Mouse (Mus musculus): ENCODE measurements around the gene Cd83.

Gene Cd83

DNA sequence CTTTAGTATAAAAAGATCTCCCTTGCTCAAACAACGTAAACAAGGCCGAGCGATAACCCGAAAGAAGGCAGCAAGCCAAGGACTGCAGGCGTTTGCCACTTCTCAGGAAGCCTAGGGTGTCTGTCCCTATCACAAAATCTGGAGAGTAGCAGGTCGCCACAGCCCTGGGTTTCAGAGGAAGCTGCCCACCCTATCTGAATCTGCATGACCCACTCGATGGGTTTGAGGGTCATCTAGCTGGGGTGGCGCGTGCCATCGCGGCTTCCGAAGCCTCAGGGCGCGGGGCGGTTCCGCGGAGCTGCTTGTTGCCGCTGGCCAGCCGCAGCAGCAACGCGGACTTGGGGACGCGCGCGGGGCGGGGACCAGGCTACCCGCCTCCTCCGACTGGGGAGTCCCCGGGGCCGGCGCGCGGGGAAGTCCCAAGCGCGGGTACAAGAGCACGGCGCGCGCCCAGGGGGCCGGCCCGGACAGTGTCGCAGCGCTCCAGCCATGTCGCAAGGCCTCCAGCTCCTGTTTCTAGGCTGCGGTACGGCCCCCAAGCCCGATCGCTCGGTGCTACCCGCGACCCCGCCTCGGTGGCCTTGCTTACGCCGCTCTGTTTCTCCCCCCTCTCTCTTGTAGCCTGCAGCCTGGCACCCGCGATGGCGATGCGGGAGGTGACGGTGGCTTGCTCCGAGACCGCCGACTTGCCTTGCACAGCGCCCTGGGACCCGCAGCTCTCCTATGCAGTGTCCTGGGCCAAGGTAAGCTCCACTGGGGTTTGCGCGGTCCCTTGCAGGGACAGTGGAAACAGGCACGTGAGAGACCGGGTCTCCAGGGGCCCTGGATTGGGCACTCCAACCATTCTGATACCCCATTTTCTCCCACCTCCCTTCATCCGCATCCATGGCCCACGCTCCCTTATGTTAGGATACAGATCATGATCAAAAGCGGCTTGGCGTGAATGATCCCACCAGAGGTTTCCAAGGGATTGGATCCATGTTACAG is at the start of gene Cd83:
Cd83 (plus strand) TSS at position 51 of the 987 bp plus-strand sequence.
- peak; percentile 78 to 84 for DNase-seq

DNA sequence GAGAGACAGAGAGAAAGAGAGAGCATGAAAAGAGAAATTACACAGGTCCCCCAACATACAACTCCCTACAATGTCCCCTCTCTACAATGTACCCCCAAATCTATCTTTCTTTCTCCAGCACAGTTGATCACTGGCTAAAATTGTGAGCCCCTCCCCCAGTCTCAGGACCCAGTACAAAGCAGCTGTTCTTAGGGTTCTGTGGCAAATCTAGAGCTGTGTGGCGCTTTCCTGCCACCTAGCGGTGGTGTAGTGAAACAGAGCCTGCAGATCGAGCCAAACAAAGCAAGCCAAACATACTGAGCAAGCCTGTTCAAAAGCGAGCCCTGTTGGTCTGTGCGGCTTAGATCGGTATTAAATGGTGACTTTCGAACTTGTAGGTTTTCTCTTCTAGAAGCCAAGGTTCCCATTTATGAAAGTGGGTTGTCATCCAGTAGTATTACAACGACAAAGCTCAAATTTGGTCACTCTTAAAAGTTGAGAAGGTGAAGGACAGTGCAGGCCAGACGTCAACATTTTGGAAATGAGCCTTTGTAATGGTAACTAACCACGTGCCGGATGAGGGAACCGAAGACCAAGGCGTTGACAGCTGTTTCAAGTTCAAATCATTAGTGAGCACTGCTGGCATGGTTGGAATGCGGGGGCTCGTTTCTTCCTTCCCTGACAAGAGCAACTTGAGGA is 44.8 kb upstream of the Cd83 start:
- peak; percentile 42 to 67 for DNase-seq

DNA sequence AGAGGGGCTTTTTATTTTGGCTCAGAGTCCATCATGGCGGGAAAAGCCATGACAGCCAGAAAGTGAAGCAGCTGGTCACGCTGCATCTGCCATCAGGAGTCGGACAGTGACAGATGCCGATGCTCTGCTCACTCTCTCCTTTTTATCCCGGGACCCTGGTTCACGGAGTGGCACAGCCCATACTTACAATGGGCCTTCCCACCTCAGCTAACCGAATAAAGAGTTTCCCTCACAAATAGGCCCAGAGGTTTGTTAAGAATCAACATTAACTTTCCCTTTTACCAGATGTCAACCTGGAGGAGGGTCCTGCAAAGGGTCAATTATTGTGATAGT is 44.3 kb upstream of the Cd83 start:
- no peak for DNase-seq

DNA sequence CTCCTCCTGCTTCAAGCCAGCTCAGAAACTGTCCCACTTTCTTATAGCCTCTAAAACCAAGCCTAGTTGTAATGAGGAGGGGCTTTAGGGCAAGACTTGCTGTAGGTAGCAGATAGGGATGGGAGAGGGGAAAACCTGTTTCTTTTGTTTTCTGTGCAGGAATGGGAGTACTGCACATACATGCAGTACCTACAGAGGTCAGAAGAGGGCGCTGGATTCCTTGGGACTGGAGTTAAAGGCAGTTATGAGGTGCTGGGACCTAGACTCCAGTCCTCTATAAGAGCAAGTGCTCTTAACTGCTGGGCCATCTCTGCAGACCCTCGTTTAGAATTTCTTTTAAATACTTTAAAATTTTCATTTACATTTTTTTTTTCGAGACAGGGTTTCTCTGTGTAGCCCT is 41.9 kb upstream of the Cd83 start:
- DNase-seq = no peak

DNA sequence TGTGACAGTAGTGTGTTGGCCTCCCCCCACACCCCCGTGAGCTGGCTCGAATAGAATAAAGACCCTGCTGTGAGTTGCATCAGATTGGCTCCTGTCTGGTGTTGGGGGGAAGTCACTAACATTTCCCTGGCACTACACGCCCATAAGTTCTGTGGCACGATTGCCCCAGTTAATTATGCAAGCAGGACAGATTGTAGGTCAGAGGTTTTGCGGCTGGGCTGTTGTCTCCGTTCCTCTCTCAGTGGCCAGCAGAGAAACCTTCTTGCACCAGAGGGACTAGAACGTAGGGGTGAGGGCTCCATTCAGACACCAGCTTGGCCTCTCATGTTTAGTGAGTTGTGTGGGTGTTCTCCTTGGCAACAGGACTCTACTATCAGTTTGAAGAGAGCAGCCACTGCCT is 40.3 kb upstream of the Cd83 start:
- DNase-seq = no peak

DNA sequence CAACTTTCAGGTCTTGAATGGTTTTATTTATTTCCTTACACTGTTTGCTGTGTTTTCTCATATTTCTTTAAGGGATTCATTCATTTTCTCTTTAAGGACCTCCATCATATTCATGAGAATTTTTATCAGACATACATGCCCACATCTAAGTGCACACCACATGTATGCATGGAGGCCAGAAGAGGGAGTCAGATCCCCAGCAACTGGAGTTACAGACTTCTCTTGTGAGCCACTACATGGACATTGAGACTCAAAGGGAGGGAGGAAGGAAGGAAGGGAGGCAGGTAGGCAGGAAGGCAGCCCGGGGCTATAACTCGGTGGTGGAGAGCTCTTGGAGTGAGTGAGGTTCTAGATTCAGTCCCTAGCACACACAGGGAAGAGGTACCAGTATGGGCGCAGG is 34.3 kb upstream of the Cd83 start:
- peak in 1 of 2 experiments; percentile 16 for DNase-seq

DNA sequence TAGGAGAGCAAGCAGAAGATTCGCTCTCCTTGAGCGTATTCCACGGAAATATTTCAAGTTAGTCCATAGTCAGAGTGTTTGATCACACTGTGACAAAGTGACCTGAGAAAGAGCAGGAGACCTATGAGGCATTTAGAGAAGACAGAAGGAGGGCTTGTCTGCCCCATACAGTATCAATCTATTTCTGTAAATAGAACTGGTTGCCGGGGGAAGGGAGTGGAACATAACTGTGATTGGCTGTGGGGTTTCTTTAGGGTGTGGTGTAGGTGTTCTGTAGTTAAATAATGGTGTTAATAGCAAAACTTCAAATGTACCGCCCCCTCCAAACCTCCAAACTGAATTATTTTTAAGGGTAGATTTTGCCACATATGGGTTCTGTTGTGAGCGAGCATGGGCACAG is 33.6 kb upstream of the Cd83 start:
- DNase-seq = no peak

DNA sequence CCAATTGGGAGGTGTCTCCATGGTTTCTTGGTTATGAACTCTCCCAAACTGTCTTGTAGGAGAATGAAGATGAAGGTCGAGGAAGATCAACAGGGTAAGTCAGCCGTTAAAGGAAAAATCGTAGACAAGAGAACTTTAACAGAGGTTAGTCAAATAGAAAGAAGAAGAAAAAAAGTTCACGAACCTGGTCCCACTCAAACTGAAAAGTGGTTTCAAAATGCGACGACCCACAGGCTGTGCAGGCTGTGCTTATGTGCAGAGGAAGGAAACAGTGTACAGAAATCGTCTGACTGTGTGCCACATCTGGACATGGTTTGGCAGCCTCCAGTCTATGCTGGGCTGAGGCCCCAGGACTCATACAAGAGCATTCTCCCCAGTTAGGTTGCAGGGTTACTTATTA is 32.2 kb upstream of the Cd83 start:
- no peak for DNase-seq

DNA sequence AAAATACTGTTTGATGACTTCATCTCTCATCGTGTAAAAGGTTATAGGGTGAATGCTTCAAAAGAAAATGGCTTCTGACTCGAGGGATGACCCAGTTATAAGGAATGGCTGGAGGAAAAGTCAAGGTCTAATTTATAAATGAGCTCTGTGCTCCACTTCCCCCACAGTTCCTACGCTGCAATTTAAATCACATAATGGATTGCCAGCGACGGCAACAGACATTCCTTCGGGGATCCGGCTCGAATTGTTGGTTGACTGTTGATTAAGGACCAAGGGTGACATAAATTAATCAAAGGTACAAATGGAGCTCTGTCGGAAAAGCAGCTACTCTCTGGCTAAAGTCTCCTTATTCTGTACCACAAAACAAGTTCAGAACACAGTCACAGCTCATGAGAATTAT is 30.9 kb upstream of the Cd83 start:
- DNase-seq = no peak

DNA sequence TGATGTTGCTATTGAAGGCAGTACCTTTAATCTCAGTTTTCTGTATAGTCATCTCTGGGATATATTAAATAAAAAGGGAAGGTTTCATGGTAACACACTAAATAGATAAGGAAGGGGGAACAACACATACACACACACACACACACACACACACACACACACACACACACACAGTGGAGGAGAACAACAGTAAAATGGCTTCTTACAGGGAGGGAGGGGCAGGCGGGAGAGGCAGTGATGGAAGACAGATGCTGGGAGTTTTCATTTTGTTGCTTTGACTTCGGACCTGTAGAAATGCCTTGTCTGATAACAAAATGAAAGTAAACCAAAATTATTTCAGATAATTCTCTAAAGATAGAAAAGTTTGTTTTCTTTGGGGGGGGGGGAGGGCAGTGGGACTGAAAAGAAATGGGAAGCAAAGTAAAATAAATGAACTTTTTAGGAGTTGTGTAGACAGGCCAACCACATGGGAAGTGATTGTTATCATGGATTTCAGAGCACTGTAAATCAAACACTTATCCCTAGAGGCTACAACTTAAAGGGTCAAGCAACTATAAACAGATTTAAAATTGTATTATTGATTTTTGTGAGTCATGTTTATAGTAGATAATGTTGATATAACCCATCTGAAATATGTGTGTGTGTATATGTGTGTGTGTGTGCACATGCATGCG is 30.0 kb upstream of the Cd83 start:
- no peak for DNase-seq

DNA sequence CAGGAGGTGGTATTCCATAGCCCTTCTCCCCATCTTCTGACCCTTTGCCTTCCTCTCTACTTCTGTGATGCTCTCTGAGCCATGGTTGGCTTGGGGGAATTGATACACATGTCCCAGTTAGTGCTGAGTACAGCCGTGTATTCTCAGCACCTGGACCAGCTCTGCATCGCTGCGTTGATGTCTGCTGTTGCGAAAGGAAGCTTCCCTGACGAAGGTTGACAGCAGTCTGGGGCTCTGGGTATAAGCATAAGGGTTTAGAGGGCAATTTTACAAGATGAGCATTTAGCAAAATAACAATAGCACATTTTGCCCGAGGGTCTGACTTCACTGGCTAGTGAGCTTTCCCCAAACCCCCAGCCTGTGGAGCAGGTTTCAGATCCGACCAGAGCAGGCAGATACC is 29.0 kb upstream of the Cd83 start:
- DNase-seq = no peak

DNA sequence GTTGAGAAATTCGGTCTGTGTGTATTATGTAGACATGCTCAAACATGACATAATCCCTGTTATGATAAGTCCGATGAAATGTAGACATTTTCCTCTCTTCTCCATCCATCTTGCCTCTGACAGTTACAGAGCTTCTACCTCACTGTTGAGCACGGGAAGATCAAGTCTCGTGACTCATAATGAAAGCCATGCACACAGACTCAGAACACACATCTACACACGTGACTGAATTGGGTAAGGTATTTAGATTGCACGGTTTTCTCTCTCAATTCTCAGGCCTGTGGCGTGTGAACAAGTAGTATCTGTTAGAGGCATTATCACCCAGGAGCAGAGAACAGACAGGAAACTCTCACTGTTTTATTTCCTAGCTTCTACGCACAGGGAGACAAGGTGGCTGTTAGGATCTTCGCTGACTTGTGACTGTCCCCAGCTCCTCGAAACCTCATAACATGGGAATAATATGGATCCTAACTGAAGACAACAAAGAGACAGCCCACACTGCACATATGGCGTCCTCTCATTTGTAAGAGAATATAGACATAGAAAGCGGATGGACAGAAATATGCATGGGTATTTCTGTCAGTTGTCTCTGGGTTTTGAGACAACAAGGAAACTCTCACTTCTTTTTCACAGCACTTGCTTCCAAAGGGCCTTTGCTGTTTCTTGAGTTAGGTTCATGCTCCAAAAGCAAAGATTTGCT is 23.3 kb upstream of the Cd83 start:
- DNase-seq = no peak

DNA sequence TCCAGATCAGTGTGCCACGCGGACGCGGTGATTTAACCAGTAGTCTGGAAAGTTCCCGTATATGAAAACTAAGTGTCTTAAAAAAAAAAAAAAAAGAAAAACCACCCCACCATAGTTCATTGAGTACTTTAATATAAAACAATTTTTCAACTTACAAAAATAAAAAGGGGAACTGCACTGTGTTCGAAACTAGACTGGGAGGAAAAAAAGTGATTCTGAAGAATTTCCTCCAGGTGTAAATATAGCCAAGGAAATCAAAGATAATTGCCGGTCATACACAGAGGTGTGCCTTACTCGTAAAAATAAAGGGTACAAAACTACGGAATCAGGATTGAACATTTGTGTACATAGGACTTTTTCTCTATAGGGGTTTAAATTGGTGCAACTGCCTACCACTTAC is 21.7 kb upstream of the Cd83 start:
- no peak for DNase-seq

DNA sequence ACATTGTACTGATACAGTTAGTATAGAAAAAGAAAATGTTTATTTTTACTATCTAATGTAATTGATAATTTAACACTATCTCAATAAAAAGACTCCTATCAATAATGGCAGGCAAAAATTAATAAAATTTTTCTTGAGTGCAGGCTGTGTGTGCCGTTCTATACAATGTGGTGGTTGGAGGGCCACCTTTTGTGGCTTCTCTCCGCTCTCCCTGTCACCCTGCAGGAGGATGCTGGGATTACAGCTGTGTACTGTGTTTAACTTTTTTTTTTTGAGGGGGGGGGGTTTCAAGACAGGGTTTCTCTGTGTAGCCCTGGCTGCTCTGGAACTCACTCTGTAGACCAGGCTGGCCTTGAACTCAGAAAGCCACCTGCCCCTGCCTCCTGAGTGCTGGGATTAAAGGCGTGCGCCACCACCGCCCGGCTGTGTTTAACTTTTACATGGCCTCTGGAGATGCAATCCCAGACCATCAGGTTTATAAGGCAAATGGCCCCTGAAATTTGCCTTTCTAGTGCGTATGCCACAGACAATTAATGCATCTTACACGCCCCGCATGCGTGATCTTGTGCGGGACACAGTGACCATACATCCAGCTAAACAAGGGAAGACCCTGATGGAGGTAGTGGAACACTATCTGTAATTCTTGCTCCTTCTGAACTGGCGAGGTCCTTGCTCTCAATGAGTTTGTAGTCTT is 21.1 kb upstream of the Cd83 start:
- DNase-seq = no peak

DNA sequence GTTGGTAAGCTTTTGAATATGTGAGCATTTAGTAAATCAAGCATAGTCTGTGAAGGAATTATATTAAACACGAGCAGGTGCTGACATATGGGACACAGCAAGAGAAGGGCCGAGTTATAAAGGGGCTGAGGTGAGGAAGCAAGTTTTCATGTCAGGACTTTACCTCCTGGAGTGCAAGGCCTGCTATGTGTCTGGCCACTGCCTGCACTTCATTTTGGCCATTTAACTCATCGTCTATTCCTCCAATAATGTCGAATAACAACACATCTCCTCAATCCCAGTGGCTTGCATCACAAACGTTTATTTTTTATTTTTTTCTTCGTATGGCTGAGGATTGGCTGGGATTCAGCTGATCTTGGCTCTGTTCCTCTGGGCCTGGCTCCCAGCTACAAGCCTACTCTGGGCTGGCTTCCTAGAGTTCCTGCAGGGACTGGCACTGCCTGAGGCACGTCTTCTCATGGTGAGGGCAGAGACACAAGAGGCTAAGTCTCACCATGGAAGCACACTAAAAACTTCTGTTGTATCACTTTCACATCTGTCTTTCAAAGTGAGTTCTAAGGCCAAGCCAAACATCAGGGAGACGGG is 20.5 kb upstream of the Cd83 start:
- no peak for DNase-seq

DNA sequence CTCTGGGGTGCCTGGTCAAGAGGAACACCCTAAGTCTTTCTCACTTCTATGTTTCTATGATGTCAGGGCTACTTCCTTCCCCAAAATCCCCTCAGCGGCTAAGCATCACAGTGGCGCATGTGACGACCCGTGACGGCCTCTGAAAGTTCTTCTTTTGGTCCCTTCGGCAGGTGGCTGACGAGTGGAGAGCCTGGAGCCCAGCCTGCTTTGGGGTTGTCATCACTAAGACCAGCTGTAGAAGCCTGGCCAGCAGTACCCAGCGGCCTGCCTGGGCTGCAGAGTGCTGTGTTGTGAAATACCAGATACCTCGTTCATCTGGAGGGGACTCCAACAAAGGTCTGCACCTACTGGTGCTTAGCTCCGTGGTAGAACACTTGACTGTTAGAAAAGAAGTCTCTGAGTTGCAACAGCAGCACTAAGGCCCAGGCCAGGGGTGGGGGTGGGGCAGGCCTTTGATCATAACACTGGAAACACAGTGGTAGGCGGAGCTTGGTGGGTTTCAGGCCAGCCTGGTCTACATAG is 19.2 kb upstream of the Cd83 start:
- DNase-seq = peak; percentile 75 to 87

DNA sequence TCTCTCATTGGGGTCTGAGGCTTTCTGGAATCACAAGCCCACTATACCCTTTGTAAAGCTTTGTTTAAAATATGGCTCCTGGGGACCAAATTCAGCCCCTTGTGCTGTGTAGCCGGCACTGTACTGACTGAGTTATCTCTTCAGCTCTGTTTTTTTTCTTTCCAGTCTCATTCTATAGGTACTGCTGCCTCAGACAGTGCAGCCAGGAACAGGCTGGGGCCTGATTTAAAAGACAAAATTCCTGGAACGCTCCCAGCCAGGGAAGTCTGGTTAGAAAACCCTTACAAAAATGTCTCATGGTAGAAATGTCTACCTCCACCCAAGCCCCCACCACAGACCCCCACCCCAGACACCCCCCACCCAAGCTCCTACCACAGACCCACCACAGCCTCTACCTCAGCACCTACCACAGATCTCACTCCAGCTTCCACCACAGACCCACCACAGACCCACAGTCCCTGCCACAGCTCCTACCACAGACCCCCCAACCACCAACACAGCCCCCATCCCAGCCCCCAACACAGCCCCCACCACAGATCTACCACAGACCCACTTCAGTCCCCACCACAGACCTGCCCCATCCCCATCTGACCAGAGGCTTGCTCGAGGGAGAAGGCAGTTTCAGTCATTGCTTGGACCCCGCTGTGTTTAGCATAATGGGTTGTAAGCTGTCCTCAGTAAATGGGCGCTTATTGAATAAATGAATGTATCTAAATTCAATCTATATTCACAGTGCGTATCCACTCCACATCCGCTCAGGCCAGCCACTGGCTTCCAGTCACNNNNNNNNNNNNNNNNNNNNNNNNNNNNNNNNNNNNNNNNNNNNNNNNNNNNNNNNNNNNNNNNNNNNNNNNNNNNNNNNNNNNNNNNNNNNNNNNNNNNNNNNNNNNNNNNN is 17.5 kb upstream of the Cd83 start:
- no peak for DNase-seq

DNA sequence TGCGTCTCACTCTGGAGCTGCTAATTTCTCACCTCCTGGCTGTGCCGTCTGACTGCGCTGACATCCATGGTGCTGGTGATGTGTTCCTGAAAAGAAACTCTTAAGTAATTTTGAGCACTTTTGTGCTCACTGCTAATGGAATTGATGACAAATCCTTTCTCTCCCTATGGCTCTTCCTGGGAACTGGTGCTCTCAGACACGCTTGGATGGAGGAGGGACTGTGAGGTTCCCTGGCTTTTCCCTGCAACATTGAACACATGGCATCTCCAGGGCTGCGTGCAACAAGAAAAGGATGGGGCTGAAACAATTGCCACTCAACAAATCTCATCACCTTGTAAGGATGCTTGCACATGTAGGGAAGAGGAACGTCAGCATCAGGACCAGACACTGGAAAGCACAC is 11.6 kb upstream of the Cd83 start:
- DNase-seq = no peak

DNA sequence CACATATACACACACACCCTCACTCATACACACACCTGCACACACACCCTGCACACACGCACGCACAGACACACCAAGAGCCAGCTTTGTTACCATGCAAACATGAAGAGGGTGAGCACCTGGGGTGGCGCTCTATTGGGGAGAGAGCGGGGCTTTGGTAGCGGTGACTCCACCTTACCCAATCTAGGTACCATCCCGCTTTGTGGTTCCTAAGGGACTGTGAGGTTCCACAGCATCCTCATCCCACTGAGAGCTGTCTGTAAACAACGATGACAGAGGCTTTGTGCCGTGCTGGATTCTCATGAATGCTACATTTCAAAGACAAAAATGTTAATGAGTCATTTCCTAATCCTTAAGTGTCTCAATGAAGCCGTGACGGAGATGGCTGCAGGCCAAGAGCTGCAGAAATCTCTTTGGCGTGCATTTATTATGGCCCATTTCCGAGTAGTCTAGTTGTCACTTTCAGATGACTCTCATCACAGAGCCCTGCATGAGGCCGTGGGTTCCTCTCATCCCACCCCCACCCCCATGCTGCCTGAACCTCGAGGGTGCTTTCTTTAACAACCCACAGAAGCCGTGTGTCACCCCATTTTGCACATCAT is 10.5 kb upstream of the Cd83 start:
- DNase-seq = no peak

All from spleen, adult 18-20 months (tissue).